Mouse (Mus musculus): ENCODE measurements around the gene Celsr3.

- TF ChIP-seq CTCF (IDR thresholded peaks at IDR 0.05; ENCODE audit: borderline replicate concordance, insufficient read depth, low read depth, low read length) (no peak), POLR2A (IDR thresholded peaks at IDR 0.05; ENCODE audit: borderline replicate concordance, insufficient read depth, low read length) (no peak)
These were observed 16.9 kb upstream of the Celsr3 start for GRCm38 (mm10) chr9:108809188-108809587.

All from cerebellum, adult 2 months (tissue).